Mouse (Mus musculus) cerebellum, postnatal 4 days (tissue): ENCODE data around the gene Brca1.
"Not testable (repeated sequence)": the region's sequence is repeated elsewhere in the genome, so short reads cannot be mapped to it uniquely, and the experiment has no call there.

Experiments used
- DNase-seq, 2 experiments: peaks; one replicate each; pipeline ENCODE4 v3.0.0; 2022; ENCODE audit warnings: low spot score in 2 of 2, mixed read lengths in 1 of 2

Brca1 gene

DNA sequence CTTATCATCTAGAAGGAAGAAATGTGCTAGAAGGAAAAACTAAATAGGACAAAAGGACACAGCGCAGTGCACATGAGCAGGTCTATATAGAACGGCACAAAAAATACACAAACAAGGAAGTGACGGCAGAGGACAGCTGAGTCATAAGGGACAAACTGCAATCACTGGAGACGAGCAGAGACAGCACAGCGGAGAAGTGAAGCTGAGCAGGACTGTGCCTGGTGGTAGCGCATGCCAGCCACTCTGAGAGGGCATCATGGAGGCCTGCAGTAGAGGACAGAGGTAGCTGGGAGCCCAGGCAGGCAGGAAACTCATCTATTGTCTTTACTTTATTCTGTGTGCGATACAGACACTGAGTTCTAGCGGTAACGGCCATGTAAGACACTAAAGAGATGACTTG lies 8.2 kb downstream of the Brca1 start:
- no peak for DNase-seq

DNA sequence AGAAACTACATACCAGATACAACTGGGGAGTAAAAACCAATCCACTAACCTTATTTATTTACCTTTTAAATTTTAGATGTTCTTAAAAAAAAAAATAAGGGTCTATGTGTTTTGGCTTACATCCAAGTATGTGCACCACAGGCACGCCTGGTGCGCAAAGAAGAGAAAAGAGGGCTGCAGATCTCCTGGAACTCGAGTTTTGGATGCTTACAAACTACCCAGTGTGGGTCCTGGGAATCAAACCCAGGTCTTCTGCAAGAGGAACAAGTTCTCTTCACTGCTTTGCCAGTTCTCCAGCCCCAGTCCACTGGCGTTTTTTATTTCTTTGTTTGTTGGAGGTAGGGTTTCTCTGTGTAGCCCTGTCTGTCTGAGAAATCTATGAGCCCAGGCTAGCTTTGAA lies 25.1 kb downstream of the Brca1 start:
- no peak for DNase-seq

DNA sequence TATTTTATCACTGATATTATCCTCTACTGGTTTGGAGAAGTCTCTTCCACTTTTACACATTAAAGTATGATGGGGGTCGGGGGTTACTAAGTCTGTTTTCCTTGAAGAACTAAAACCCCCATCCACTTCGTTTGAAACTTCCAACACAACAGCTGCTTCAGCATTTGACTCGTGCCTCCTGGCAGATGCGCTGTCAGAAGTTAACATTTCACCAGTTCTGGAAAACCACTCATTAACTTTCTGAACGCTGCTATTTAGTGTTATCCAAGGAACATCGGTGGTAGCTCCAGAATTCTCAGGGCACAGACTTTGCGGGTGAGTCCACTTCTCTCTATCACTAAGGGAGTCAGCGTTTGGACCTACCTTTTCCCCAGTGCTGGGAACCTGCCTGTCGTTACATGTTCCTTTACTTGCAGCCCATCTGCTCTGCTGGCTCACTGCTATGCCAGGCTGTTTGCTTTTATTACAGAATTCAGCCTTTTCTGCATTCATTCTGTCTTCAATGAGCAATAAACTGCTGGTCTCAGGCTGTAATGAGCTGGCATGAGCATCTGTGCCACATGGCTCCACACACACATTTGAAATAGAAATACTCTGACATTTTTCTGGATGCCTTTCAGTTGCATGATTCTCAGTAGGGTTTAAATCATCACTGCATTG lies 25.7 kb downstream of the Brca1 start:
- peak in 1 of 2 experiments; percentile 26 for DNase-seq

DNA sequence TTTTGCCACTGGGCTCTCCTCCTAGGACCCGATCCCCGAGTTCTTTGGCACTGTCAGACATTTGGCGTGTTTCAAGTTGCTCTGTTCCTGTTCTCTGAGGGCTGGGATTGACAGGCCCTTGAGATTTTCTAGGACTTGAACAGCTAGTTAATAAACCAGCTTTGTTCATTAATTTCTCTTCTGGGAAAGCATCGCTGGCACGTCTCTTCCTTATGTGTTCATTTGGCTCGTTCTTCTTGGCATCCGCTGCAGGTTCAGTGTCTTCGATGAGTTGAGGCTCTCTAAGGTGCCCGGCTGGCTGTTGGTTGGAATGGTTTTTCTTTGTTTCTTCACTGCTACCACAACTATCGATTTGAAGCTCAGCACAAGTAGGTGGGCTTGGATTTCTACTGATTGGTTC lies 26.7 kb downstream of the Brca1 start:
- DNase-seq: peak in 1 of 2 experiments; percentile 13

DNA sequence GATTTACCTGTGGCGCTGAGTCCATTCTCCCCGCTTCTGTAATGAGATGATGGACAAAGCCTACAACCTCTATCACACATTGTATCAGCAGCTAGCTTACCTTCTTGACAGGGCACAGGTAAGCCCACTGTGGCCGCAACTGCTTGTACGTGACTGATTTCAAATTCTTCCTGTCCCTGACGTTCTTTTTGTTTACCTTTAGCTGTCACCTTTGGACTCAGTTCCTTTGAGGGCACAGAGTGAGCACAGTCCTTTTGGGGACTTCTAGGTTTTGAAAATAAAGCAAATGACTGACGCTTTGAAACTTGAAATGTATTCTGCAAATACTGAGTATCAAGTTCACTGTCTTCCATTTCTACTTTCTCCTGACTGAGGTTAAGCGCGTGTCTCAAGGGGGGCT lies 27.3 kb downstream of the Brca1 start:
- DNase-seq: no peak

DNA sequence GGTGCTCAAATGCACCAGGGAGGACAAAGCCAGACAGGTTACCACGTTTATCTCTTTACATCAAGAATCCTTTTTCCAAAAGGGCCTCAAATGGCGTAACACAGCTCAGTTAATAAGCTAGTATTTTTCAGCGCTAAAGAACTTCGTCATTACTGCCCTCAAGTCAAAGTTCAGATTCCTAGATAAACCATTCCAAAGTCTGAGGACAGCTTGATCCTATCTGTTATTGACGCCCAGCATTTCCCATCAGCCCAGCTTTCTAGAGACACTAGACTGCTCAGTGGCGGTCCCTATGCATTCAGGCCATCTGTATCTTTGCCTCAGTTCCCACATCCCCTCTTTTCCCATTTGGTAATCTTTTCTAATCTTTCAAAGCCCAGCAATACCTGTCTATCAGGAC lies 32.4 kb downstream of the Brca1 start:
- no peak for DNase-seq

DNA sequence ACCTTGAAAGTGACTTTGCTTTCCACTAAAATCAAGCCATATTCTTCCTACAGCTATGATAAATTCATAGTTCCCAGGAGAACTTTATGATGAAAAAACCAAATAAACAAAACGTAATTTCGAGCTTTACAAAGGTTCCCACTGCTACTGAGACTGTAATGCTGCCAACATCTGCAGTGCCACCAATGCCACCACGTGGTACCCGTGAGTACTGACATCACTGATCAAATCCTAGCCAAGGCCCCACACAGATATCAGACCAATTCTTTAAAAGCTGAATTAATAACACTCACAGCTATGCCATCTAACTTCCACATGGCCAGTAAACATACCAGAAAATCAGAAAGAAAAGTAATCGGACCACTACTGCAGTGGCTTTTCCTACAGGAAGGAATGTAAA lies 32.8 kb downstream of the Brca1 start:
- DNase-seq: no peak

DNA sequence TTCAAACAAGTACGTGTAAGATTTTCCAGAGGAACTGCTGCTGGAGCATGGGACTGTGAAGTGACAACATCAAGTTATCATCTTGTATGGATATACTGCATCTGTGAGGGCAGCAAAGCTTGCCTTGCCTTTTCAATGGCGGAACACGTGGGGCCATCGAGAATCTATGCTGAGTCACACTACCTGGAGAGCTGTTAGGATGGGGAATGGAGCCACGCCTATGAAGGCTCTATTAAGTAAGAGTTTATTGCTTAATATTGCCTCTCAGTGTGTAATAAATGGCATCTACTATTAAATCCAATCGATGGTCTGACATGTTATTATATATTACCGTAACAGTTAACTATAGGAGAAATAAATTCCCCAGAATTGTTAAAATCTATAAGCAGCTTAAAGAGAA lies 44.7 kb downstream of the Brca1 start:
- no peak for DNase-seq

DNA sequence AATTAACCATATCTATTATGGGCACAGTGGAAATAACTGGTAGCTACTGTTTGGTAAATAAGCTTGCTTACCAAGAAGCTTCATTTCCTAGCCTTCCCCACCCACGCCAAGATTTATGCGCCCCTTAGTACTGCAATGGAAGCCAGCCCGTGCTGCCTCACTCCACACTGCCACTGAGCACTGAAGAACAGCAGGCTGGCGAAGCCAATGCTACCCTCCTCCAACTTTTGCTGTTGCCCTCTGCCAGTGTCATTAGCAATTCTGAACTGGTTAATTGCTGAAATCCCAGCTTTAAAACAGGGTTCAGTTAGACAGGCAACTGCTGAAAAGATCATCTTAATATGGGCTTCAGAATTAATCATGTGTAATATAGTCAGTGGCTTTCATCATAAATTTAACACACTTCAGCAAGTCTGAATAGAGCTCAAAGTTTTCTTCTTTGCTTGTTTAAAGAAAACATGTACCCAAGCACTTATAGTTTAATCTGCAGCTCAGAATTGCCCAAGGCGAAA lies 45.4 kb downstream of the Brca1 start:
- no peak for DNase-seq

DNA sequence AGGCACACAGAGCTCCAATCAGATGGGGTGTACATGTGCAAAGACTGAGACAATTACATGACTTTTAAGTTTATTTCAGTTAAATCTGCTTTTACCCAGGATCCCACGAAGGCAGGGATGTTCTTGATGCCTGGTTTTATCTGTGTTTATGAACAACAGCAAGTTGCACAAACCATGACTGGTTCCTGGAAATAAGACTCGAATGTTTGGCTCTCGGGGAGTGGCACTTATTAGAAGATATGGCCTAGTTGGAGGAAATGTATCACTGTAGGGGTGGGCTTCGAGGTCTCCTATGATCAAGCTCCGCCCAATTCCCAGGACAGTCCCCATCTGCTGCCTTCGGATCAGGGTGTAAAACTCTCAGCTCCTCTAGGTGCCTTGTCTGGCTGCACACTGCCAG lies 65.6 kb downstream of the Brca1 start:
- DNase-seq: no peak

DNA sequence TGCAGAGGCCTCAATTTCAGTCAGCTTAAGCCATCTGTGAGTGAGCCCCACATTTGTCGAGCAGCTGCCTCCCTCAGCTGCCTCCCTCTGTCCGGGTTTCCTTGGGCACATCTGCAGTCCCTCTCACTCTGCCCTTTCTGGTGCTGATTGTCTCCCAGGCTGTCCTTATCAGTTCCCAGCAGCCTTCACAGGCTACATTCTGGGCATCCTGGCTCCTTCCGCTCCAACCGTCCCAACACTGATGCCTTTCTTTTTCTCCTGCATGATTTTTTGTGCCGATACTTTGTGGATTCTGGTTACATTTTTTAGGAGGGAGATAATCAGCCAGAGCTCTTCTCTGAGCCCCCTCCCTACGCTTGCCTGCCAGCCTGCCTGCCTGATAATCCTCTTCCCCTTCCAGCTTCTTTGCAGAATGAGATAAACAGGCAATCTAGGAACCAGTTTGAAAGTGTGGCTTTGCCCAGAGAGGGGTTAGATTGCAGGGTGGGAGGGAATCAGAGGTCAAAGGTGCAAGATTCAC lies 66.2 kb downstream of the Brca1 start:
- no peak for DNase-seq

DNA sequence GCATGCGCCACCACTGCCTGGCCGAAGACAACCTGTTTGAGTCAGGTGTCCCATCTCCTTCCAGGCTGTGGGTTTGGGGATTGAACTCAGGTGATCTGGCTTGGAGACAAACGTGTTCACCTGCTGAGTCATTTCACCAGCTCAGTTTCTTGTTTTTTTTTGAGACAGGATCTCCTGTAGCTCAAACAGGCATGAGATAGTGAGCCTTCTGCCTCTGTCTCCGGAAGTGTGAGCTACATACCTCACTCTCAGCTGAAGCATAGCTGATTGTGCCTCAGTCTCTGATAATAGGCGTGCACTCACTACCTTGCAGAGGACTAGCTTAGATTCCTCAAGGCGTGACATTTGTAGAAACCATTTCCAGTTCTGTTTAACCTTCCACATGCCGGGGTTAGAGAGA lies 66.9 kb downstream of the Brca1 start:
- DNase-seq: no peak

DNA sequence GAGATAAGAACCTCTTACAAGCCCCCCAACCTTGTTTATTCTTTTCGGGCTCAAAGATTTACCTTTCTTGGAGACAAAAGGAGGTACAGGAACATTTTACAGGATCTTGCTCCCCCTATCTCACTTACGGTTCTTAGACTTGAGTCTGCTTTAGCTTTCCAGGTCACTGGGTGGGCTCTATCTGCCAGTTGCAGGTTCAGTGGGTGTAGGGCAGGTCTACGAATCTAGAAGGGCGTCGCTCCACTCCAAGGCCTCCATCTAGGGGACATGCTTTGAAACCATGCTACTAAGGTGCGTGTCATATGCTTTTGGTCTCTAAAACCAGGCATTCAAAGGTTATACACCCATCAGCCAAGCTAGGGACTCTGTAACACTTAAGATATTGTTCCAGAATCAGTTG lies 67.5 kb downstream of the Brca1 start:
- no peak for DNase-seq

DNA sequence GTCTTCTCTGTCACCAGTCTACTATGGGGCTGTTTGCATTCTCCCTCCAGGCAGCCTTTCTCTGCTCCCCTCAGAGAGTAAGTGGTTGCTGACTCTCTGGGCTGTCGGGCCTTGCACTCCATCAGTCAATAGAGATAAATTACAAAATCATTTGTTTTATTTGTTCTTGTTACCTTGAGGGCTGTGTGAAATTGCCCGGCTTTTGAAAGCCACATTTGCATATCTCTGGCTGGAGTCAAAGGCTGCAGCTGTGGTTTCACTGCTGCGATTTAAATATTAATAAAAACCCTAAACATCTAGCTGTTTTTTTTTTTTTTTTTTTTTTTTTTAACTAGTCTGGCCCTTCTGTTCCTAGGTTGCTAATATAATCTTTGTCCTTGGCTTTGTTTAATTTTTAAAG lies 68.0 kb downstream of the Brca1 start:
- no peak for DNase-seq

DNA sequence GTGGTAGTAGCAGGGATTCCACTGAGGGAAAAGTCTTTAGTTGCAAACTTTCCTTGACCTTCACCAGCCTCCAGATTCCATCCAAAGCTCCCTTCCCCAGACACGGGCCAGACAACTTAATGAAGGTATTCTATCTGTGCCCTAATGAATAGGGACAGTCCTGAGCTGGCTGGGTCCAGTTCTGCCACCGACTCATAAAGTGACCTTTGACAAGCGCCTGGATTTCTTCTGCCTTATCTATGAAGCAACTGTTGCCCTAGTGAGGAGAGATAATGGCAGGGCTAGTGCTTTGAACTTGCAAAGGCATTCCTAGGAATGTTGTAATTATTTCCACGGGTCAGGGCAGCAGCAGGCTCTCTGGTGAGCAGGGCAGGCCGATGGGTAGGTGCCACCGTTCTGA lies 70.8 kb downstream of the Brca1 start:
- no peak for DNase-seq

DNA sequence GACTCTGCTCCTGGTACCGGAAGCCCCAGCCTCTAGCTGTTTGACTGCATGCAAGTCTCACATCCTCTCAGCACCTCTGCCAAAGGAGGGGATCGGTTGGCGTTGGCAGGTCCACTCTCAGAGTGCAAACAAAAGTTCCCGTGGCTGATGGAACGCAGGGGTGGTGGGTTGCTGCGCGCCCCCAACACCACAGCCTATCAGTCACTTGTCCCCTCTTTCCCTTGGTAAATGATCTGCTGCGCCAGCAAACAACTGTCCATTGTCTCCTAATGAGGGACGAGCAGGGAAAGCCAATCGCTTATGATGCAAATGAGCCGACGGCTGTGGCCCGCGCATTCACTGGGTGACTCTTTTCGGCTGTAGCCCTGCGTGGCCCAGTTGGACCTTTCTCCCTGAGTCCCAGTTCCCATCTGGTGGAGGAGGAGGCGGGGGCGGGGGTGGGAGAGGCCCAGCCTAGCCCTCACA lies 72.6 kb downstream of the Brca1 start:
- peak in 1 of 2 experiments; percentile 42 for DNase-seq

DNA sequence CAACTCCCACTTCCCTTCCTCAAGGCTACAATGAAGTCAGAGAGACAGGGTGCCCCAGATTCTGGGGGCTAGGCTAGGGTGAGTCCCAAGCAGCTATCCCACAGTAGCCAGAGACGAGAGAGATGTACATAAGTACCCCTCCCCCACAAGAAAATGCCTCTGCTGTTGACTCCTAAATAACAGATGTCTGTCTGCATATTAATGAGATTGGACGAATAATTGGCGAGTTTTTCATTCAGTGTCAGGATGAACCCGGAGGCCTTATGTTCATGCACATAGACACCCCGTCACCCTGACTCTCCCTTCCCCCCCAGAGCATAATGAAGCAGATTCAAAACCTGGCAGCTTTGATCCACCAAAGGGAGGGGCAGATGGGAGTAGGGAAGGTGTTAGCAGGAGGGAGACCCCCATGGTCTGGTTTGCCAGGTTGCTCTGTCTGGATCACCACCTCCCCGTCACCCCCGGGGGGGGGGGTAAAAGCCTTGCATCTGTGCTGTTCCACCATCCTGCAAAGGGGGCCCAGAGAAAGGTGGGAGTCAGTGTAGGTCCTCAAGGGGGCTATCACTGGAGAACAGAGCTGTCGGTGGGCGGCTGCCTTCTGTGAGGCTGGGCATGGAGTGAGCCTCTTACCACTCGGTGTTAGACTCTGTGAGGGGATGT lies 74.1 kb downstream of the Brca1 start:
- DNase-seq: peak in 1 of 2 experiments; percentile 54

DNA sequence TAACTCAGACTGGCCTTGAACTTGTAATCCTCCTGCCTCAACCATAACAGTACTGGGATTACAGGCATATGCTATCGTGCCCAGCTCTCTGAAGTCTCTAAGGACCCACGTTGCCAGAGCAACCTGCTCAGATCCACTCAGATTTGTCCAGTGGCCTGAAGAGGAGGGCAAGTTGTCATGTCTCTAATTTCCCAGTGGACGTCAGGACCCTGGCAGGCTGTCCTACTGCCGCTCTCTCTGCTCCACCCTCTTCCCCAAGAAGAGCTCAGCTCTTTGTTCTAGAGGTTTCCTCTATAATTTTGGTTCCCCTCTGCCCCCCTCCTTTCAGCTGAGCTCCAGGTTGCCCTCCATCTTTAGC lies 74.6 kb downstream of the Brca1 start:
- peak in 1 of 2 experiments; percentile 68 for DNase-seq

DNA sequence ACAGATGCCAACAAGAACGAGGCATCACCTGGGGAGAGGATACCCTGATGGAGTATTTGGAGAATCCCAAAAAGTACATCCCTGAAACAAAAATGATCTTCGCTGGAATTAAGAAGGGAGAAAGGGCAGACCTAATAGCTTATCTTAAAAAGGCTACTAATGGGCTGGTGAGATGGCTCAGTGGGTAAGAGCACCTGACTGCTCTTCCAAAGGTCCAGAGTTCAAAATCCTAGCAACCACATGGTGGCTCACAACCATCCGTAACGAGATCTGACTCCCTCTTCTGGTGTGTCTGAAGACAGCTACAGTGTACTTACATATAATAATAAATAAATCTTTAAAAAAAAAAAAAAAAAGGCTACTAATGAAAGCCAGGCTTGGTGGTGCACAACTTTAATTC lies 75.4 kb downstream of the Brca1 start:
- DNase-seq: not testable (repeated sequence)

DNA sequence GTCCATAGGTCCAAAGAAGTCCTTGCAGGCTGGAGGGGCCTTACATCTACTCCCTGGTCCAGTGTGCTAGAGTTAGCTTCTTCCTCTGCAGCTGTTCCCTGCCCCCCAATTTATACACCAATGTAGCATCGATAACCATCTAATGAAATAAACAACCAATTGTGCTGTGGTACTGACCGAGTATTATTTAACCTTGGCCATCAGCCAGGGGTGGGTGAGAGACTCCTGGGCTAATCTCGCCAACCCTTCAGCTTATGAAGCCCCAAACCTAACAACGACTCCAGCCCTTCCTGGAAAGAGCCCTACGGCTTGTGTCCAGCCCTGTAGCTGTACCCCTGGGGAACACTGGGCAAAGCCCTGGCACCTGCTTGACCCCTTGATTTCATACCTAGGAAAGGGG lies 77.5 kb downstream of the Brca1 start:
- no peak for DNase-seq

DNA sequence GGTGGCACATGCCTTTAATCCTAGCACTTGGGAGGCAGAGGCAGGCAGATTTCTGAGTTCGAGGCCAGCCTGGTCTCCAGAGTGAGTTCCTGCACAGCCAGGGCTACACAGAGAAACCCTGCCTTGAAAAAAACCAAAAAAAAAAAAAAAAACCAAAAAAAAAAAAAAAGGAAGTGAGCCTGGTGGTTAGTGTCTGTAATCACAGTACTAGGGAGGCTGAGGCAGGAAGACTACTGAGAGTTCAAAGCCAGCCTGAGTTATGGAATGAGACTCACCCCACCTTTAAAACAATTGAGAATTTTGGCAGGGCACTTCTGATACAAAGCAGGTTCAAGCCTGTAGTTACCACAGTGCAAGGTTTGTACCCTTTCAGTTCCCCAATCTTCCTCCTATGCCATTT lies 78.1 kb downstream of the Brca1 start:
- not testable (repeated sequence) for DNase-seq

DNA sequence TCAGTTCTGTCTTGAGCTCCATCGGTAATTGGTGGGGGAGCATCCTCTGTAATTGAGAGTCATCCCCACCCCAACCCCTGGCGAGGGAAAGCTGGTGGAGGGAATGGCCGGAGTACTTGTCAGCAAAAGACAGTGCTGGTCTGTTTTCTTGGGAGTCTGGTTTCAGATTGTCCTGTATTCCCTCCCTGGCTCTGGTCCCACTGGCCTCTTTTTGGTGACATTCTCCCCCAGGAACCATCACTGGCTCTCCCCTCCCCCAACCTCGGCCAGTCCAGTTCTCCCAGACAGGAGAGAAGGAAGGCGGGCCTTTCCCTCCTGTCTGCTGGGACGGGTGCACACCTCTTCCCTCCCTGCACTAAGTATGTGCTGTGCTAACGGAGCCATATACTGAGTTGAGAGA lies 79.4 kb downstream of the Brca1 start:
- DNase-seq: peak in 1 of 2 experiments; percentile 43

DNA sequence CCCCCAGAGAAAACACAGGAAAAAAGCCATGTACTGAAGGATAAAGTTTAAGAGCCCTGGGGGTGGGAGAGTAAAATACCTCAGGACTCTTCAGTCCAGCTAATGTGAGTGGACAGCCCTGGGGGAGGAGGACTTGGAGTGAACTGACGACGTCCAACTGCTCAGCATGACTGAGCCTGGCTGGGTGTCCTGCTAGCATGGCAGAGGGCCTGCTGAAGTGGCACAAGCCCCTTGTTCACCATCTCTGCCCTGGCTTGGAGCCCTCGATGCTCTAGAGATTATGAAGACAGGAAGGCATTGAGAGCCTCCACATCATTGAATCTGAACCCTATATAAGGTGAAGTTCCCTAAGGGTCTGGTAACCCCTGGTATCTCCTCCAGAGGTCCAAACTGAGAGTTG lies 79.8 kb downstream of the Brca1 start:
- DNase-seq: no peak
